In genomic region chr6:90759754-90760153, GRCm38 (mm10) we compare ENCODE assay signal across 14 mouse cellular contexts.
DNase-seq lines count a peak whose midpoint lies in the region; ATAC-seq and TF ChIP-seq lines count a peak whose summit lies in the region.
"Had no signal": no experiment of that assay in that cellular context is flagged by ENCODE, and none has a peak within 500 bp of the region (broad histone marks: within the 10 kb centered on the region; RNA-seq: fewer than 3 reads in every experiment).

No protein-coding gene starts in this region.

- no peaks in the 10 kb centered on the region for H3K36me3 ChIP-seq in forebrain, embryonic 11.5 days (ENCODE audit: control insufficient read depth, insufficient read depth, low read length)
- no peaks in the 10 kb centered on the region for H3K36me3 ChIP-seq in forebrain, embryonic 15.5 days
- 0 out of 2 replicates have a peak, but pooled peaks cover 8% of the 10 kb centered on the region for H3K36me3 ChIP-seq in midbrain, embryonic 12.5 days
- H3K36me3 ChIP-seq: kidney, embryonic 15.5 days; liver, embryonic 12.5 days had no signal

- H3K4me3 ChIP-seq in forebrain, embryonic 11.5 days (ENCODE audit: low read depth, low read length): no peak overlapping the region
- no peak overlapping the region for H3K4me3 ChIP-seq in forebrain, embryonic 15.5 days
- H3K4me3 ChIP-seq in midbrain, embryonic 12.5 days: no peak overlapping the region
- H3K4me3 ChIP-seq in left cerebral cortex, adult 2 months: no peak overlapping the region
- H3K4me3 ChIP-seq: kidney, embryonic 15.5 days; liver, embryonic 12.5 days; megakaryocyte, embryonic 14.5 days had no signal

- H3K27me3 ChIP-seq in forebrain, embryonic 11.5 days (ENCODE audit: control insufficient read depth, insufficient read depth, low read length): no peaks in the 10 kb centered on the region
- no peaks in the 10 kb centered on the region for H3K27me3 ChIP-seq in forebrain, embryonic 15.5 days
- 0 out of 2 replicates have a peak, but pooled peaks cover 6% of the 10 kb centered on the region for H3K27me3 ChIP-seq in midbrain, embryonic 12.5 days
- H3K27me3 ChIP-seq: kidney, embryonic 15.5 days; liver, embryonic 12.5 days had no signal

- H3K4me2 ChIP-seq in forebrain, embryonic 11.5 days (ENCODE audit: low read depth, low read length, severe bottlenecking): no peak overlapping the region
- no peak overlapping the region for H3K4me2 ChIP-seq in forebrain, embryonic 15.5 days (replicated peaks)
- no peak overlapping the region for H3K4me2 ChIP-seq in midbrain, embryonic 12.5 days (replicated peaks)
- H3K4me2 ChIP-seq: kidney, embryonic 15.5 days; liver, embryonic 12.5 days had no signal

- H3K4me1 ChIP-seq in forebrain, embryonic 11.5 days (replicated peaks; ENCODE audit: control insufficient read depth, insufficient read depth, low read length): peaks cover 3% of the 10 kb centered on the region
- peaks cover 9% of the 10 kb centered on the region for H3K4me1 ChIP-seq in forebrain, embryonic 15.5 days
- peaks cover 37% of the 10 kb centered on the region for H3K4me1 ChIP-seq in midbrain, embryonic 12.5 days

- peak; percentile 31; the same call in 1 of the 2 replicates for ATAC-seq in forebrain, embryonic 11.5 days (replicated peaks; ENCODE audit: low FRiP score)
- ATAC-seq in forebrain, embryonic 15.5 days (replicated peaks): no peak
- ATAC-seq in midbrain, embryonic 12.5 days (ENCODE audit: low FRiP score, low read depth): peak; percentile 58; the same call in 1 of the 2 replicates
- no peak for ATAC-seq in granulocyte monocyte progenitor cell, adult 5-6 weeks (replicated peaks; ENCODE audit: poor library complexity, severe bottlenecking)
- ATAC-seq in activated CD4-positive, CD25-positive, alpha-beta regulatory T cell, adult 4 months: no peak
- ATAC-seq: liver, embryonic 12.5 days had no signal

- H3K27ac ChIP-seq in forebrain, embryonic 11.5 days (ENCODE audit: low read depth, low read length): no peak overlapping the region
- no peak overlapping the region for H3K27ac ChIP-seq in forebrain, embryonic 15.5 days (replicated peaks)
- H3K27ac ChIP-seq in midbrain, embryonic 12.5 days (replicated peaks): peak overlapping the region; percentile 66
- no peak overlapping the region for H3K27ac ChIP-seq in left cerebral cortex, adult 2 months
- H3K27ac ChIP-seq: kidney, embryonic 15.5 days; liver, embryonic 12.5 days had no signal

- intact Hi-C loops in left cerebral cortex, adult 2 months (cut with DNase I): no loop called here

- DNase-seq in forebrain, embryonic 11.5 days (ENCODE audit: low spot score): no peak
- DNase-seq in MEL-GATA-1-ER (ENCODE audit: extremely low read depth, low read depth): peak; percentile 63
- peak; percentile 53 to 76 for DNase-seq in cerebellum, postnatal 10 days
- DNase-seq in left cerebral cortex, adult 2 months (ENCODE audit: extremely low spot score in 1 of 2, low spot score in 2 of 2): no peak
- DNase-seq: gastrocnemius, postnatal 25 days; layer of hippocampus, postnatal 36 days; thymus, postnatal 4 days had no signal

- no peaks in the 10 kb centered on the region for H3K9me3 ChIP-seq in forebrain, embryonic 11.5 days (ENCODE audit: control insufficient read depth, low read length)
- H3K9me3 ChIP-seq in forebrain, embryonic 15.5 days: no peaks in the 10 kb centered on the region
- no peaks in the 10 kb centered on the region for H3K9me3 ChIP-seq in midbrain, embryonic 12.5 days
- H3K9me3 ChIP-seq: kidney, embryonic 15.5 days; liver, embryonic 12.5 days; megakaryocyte, embryonic 14.5 days had no signal

- no peak for TF ChIP-seq CTCF in left cerebral cortex, adult 2 months (IDR thresholded peaks at IDR 0.05)

- WGBS in forebrain, embryonic 11.5 days: 76% methylated on average over 2 of the region's 2 CpGs
- 71% methylated on average over 2 of the region's 2 CpGs for WGBS in forebrain, embryonic 15.5 days
- WGBS in midbrain, embryonic 12.5 days: 78% methylated on average over 2 of the region's 2 CpGs

- H3K9ac ChIP-seq in forebrain, embryonic 11.5 days (ENCODE audit: low read length): no peak overlapping the region
- no peak overlapping the region for H3K9ac ChIP-seq in forebrain, embryonic 15.5 days (replicated peaks)
- H3K9ac ChIP-seq in midbrain, embryonic 12.5 days (replicated peaks): no peak overlapping the region
- H3K9ac ChIP-seq: kidney, embryonic 15.5 days; liver, embryonic 12.5 days had no signal

Comparison
In these comparisons a context has a peak if more than half of its experiments do, and no peak if none do; other contexts are left out.
1. ATAC-seq: peak in forebrain, embryonic 11.5 days (single experiment) and midbrain, embryonic 12.5 days (single experiment); none in forebrain, embryonic 15.5 days (single experiment), granulocyte monocyte progenitor cell, adult 5-6 weeks (single experiment) and activated CD4-positive, CD25-positive, alpha-beta regulatory T cell, adult 4 months (single experiment).
2. DNase-seq: peak in MEL-GATA-1-ER (single experiment) and cerebellum, postnatal 10 days (2 of 2); none in forebrain, embryonic 11.5 days (single experiment) and left cerebral cortex, adult 2 months (0 of 2).